Comparison of ENCODE assay signal across 8 mouse cellular contexts in the genomic region with DNA sequence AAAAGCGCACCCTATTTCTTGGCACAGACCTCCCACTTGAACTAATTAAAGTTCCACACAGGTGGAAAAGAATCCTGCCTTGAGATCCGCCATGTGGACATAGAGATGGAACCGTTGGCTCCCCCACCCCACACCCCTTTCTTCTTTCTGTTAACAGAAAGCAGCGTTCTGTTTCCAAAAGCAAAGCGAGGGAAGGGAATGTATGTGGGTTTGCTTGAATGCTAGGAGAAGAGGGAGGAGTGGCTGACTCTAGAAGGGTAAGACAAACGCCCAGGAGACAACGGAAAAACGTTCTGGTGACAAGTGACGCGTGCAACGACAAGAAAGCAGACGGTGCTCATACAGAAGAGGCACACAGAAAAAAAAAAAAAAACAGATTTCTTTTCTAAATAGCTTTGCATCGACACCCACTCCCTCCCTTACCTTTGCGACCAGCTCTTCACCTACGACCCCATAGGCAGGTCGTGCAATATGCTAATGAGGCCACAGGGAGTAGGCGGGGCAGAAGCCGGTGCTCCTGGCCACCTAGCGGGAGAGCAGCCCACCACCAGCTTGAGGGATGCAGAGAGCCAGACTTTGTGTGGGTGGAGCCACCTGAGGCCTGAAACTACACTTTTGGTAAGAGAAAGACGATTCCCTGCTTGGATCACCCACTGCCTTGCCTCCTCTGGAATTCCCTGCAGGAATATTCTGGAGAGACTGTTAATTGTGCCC. TPM values are rescaled to one million over a fixed set of nuclear protein-coding genes. Genes with fewer than 3 reads are reported as not detected.
DNase-seq lines count a peak whose midpoint lies in the region; ATAC-seq and TF ChIP-seq lines count a peak whose summit lies in the region.

No protein-coding gene starts in this region.

- WGBS in kidney, embryonic 15.5 days: 5% methylated on average over 20 of the region's 20 CpGs
- 4% methylated on average over 20 of the region's 20 CpGs for WGBS in heart, embryonic 15.5 days
- WGBS in lung, embryonic 16.5 days: 4% methylated on average over 20 of the region's 20 CpGs

- DNase-seq in kidney, adult 11 months: no peak
- peak; percentile 66 to 67 for DNase-seq in layer of hippocampus, postnatal 14 days (ENCODE audit: low spot score in 2 of 2)
- peak; percentile 81 for DNase-seq in retina, embryonic 14.5 days (ENCODE audit: low spot score)
- DNase-seq in thymus, postnatal 36 days: peak; percentile 73 to 80

- no peaks in the 10 kb centered on the region for H3K9me3 ChIP-seq in kidney, embryonic 15.5 days (replicated peaks)
- H3K9me3 ChIP-seq in heart, embryonic 15.5 days (replicated peaks): no peaks in the 10 kb centered on the region
- H3K9me3 ChIP-seq in lung, embryonic 16.5 days (ENCODE audit: control insufficient read depth, low read length): no peaks in the 10 kb centered on the region

- no peak overlapping the region for H3K27ac ChIP-seq in kidney, embryonic 15.5 days
- H3K27ac ChIP-seq in cortical plate, adult 2 months (ENCODE audit: insufficient read depth, low read length): peak overlapping the region; percentile 49
- peak overlapping the region; percentile 50 for H3K27ac ChIP-seq in heart, embryonic 15.5 days
- H3K27ac ChIP-seq in lung, embryonic 16.5 days (ENCODE audit: low read length): no peak overlapping the region

- 0 out of 2 replicates have a peak overlapping the region, but pooled peaks have one; percentile 18 for H3K9ac ChIP-seq in kidney, embryonic 15.5 days
- H3K9ac ChIP-seq in heart, embryonic 15.5 days: peak overlapping the region; percentile 47
- peak overlapping the region; percentile 54 for H3K9ac ChIP-seq in lung, embryonic 16.5 days (ENCODE audit: low read length)

- H3K4me2 ChIP-seq in kidney, embryonic 15.5 days: peak overlapping the region; percentile 71
- H3K4me2 ChIP-seq in heart, embryonic 15.5 days: peak overlapping the region; percentile 62
- peak overlapping the region; percentile 69 for H3K4me2 ChIP-seq in lung, embryonic 16.5 days (ENCODE audit: low read depth, low read length)

- TF ChIP-seq POLR2A in cortical plate, adult 2 months (IDR thresholded peaks at IDR 0.05; ENCODE audit: extremely low read depth, insufficient read depth, low read length): no peak

- TF ChIP-seq CTCF in cortical plate, adult 2 months (IDR thresholded peaks at IDR 0.05; ENCODE audit: extremely low read depth, insufficient read depth, low read length): 0 out of 2 replicates have a peak, but pooled peaks have one; percentile 11

- H3K4me3 ChIP-seq in kidney, embryonic 15.5 days (replicated peaks): peak overlapping the region; percentile 46
- peak overlapping the region; percentile 43 for H3K4me3 ChIP-seq in cortical plate, adult 2 months (ENCODE audit: insufficient read depth, low read length)
- H3K4me3 ChIP-seq in heart, embryonic 15.5 days: peak overlapping the region; percentile 51
- peak overlapping the region; percentile 45 for H3K4me3 ChIP-seq in lung, embryonic 16.5 days (ENCODE audit: low read length)

- no peaks in the 10 kb centered on the region for H3K27me3 ChIP-seq in kidney, embryonic 15.5 days
- H3K27me3 ChIP-seq in heart, embryonic 15.5 days: no peaks in the 10 kb centered on the region
- no peaks in the 10 kb centered on the region for H3K27me3 ChIP-seq in lung, embryonic 16.5 days (ENCODE audit: control insufficient read depth, insufficient read depth, low read depth, low read length)

- peak; percentile 82 for ATAC-seq in kidney, embryonic 15.5 days (replicated peaks; ENCODE audit: low FRiP score)
- peak; percentile 77 for ATAC-seq in heart, embryonic 15.5 days (replicated peaks; ENCODE audit: insufficient number of reproducible peaks, insufficient read depth, low FRiP score, low read depth)
- peak; percentile 86 for ATAC-seq in lung, embryonic 16.5 days (ENCODE audit: low read depth)

- H3K4me1 ChIP-seq in kidney, embryonic 15.5 days: peaks cover 33% of the 10 kb centered on the region
- peaks cover 11% of the 10 kb centered on the region for H3K4me1 ChIP-seq in cortical plate, adult 2 months (ENCODE audit: control insufficient read depth, insufficient read depth, low read length)
- H3K4me1 ChIP-seq in heart, embryonic 15.5 days (replicated peaks): peaks cover 24% of the 10 kb centered on the region
- H3K4me1 ChIP-seq in lung, embryonic 16.5 days (replicated peaks; ENCODE audit: control insufficient read depth, insufficient read depth, low read length): peaks cover 7% of the 10 kb centered on the region

- H3K36me3 ChIP-seq in kidney, embryonic 15.5 days: no peaks in the 10 kb centered on the region
- no peaks in the 10 kb centered on the region for H3K36me3 ChIP-seq in heart, embryonic 15.5 days
- H3K36me3 ChIP-seq in lung, embryonic 16.5 days (ENCODE audit: control insufficient read depth, insufficient read depth, low read length): no peaks in the 10 kb centered on the region

RNA-seq across cellular contexts. Expression of a gene that starts 27.9 kb away (rescaled TPM):
- polyA plus RNA-seq in kidney, embryonic 15.5 days (2015; fragmentation: Nextera tagmentation; extraction: Ambion mirVana): 428 and 495 TPM in 2 replicates
- 94.9 and 95.4 TPM in 2 replicates for polyA plus RNA-seq in cortical plate, adult 2 months (2012; rRNA removed)
- 379 and 460 TPM in 2 replicates for polyA plus RNA-seq in heart, embryonic 15.5 days (2015; fragmentation: Nextera tagmentation; extraction: Ambion mirVana)
- total RNA-seq in layer of hippocampus, postnatal 14 days (2021): 100 to 1,000 TPM; 293 to 299 TPM
- polyA plus RNA-seq in lung, embryonic 16.5 days (2015; fragmentation: Nextera tagmentation; extraction: Ambion mirVana): 415 and 452 TPM in 2 replicates

Comparison
In these comparisons a context has a peak if more than half of its experiments do, and no peak if none do; other contexts are left out.
1. H3K27ac ChIP-seq: peak in cortical plate, adult 2 months (single experiment) and heart, embryonic 15.5 days (single experiment); none in kidney, embryonic 15.5 days (single experiment) and lung, embryonic 16.5 days (single experiment).
2. Peak in every context shown above with its lines, with median percentiles within 50 percentile points of each other: ATAC-seq, H3K4me2 ChIP-seq, H3K4me3 ChIP-seq and H3K9ac ChIP-seq.